Mouse (Mus musculus) gastrocnemius, postnatal 14 days (tissue): ENCODE data around the gene Radil. TPM values are rescaled to one million over a fixed set of nuclear protein-coding genes. Genes with fewer than 3 reads are reported as not detected.

Experiments used
- total RNA-seq, 2 experiments: library from RNA; stranded (reverse); gene quantifications; 2 replicates each; pipeline ENCODE4 v1.2.3; 2021

Gene Radil
- total RNA-seq, 2 experiments from 2014 or later = 2.3 to 2.4 TPM

Other genes with a start within 250 kb of the Radil start
- gene Foxk1, start 149.6 kb downstream of the Radil start, total RNA-seq = 10 to 100 TPM; 12.2 to 14.7 TPM
- 1 to 10 TPM; 3.4 to 3.9 TPM for gene Ap5z1, start 87.2 kb downstream of the Radil start, total RNA-seq
- gene Papolb, start 21.0 kb downstream of the Radil start, total RNA-seq = under 1 TPM; 0.10 to 0.18 TPM
- under 1 TPM in 1 of 2 experiments, not detected in 1; 0.27 TPM for gene Mmd2, start 57.7 kb upstream of the Radil start, total RNA-seq
- 10 to 100 TPM; 26.3 to 29.4 TPM for gene Wipi2, start 76.6 kb upstream of the Radil start, total RNA-seq
- gene Slc29a4, start 141.4 kb upstream of the Radil start, total RNA-seq = under 1 TPM; 0.29 to 0.37 TPM